Mouse (Mus musculus) liver, embryonic 13.5 days (tissue): Measurements from ENCODE around the gene Cdc16. TPM values are rescaled to one million over a fixed set of nuclear protein-coding genes. Genes with fewer than 3 reads are reported as not detected.
A peak's percentile ranks its signal among the peaks of the same experiment; 100 is the strongest.

Source experiments
- ATAC-seq: fragments of 200-750 bp; cut with Nextera tagmentation; 2 replicates; pipeline ENCODE4 v1.8.0; 2017; ENCODE audit warnings: low read depth, mild to moderate bottlenecking, moderate number of reproducible peaks, moderate library complexity
- DNase-seq: peaks from one replicate; pipeline ENCODE4 v3.0.0; 2022
- H3K27ac ChIP-seq: fragments of 300-500 bp; sonication (generic); 2 replicates; pipeline ENCODE4 v1.5.1; 2015; ENCODE audit warnings: moderate library complexity, mild to moderate bottlenecking, inconsistent platforms
- H3K27me3 ChIP-seq: fragments of 300-500 bp; sonication (generic); 2 replicates; pipeline ENCODE4 v1.6.1; 2015; ENCODE audit warnings: mild to moderate bottlenecking, inconsistent platforms
- H3K36me3 ChIP-seq: fragments of 300-500 bp; sonication (generic); 2 replicates; pipeline ENCODE4 v1.6.1; 2015; ENCODE audit warnings: mild to moderate bottlenecking, inconsistent platforms
- H3K4me1 ChIP-seq: fragments of 300-500 bp; sonication (generic); replicated peaks from 2 replicates; pipeline ENCODE4 v1.6.1; 2015; ENCODE audit warnings: inconsistent platforms
- H3K4me2 ChIP-seq: fragments of 300-500 bp; sonication (generic); 2 replicates; pipeline ENCODE4 v1.6.1; 2015; ENCODE audit warnings: inconsistent platforms, mild to moderate bottlenecking, moderate library complexity
- H3K4me3 ChIP-seq: fragments of 300-500 bp; sonication (generic); replicated peaks from 2 replicates; pipeline ENCODE4 v1.5.1; 2015; ENCODE audit warnings: mild to moderate bottlenecking, inconsistent platforms
- H3K9ac ChIP-seq: fragments of 300-500 bp; sonication (generic); 2 replicates; pipeline ENCODE4 v1.6.1; 2015; ENCODE audit warnings: mild to moderate bottlenecking, inconsistent platforms
- H3K9me3 ChIP-seq: fragments of 300-500 bp; sonication (generic); replicated peaks from 2 replicates; pipeline ENCODE4 v1.6.1; 2016; ENCODE audit warnings: inconsistent platforms
- WGBS: fragments of 180-500 bp; shearing (Covaris S2); methylation state at CpG from one replicate; pipeline ENCODE4 v1.1.7; 2015; ENCODE audit not compliant: insufficient replicate concordance; 5-methylcytosine and 5-hydroxymethylcytosine counted together
- polyA plus RNA-seq: library from polyadenylated mRNA; unstranded; fragments of >200 nt; fragmentation: Nextera tagmentation; extraction: Ambion mirVana; gene quantifications from 2 replicates; pipeline ENCODE4 v1.2.1, GENCODE M21; 2015

Gene Cdc16
- polyA plus RNA-seq, 1 experiment from 2014 or later, result 62.0 TPM

GRCm38 (mm10) chr8:13757805-13758727, 590 bp downstream of the Cdc16 start:
- peak; percentile 56 for DNase-seq
- peak; percentile 67 for ATAC-seq

GRCm38 (mm10) chr8:13769206-13769605, 11.7 kb downstream of the Cdc16 start:
- WGBS, result 82% methylated on average over 11 of the region's 11 CpGs
- Histone ChIP-seq H3K36me3 (peaks cover 90% of the 10 kb centered on the region), H3K4me1 (no peaks in the 10 kb centered on the region), H3K9ac (no peak overlapping the region), H3K27ac (no peak overlapping the region), H3K4me2 (no peak overlapping the region), H3K27me3 (no peaks in the 10 kb centered on the region), H3K9me3 (no peaks in the 10 kb centered on the region), H3K4me3 (no peak overlapping the region)
- ATAC-seq (no peak), DNase-seq (no peak)

More at GRCm38 (mm10) chr8:13757805-13758727, 590 bp downstream of the Cdc16 start:
- Histone ChIP-seq H3K4me1 (peaks cover 23% of the 10 kb centered on the region), H3K9ac (peak overlapping the region; percentile 95), H3K36me3 (peaks cover 24% of the 10 kb centered on the region), H3K27ac (peak overlapping the region; percentile 87), H3K27me3 (no peaks in the 10 kb centered on the region), H3K4me2 (peak overlapping the region; percentile 90), H3K4me3 (peak overlapping the region; percentile 98), H3K9me3 (no peaks in the 10 kb centered on the region)
- under 1% methylated on average over 38 of the region's 38 CpGs for WGBS

- H3K36me3 ChIP-seq, result peaks cover 57% of the 10 kb centered on the region
Observed at GRCm38 (mm10) chr8:13780536-13780935, 23.1 kb downstream of the Cdc16 start.

GRCm38 (mm10) chr8:13785250-13785763, 27.8 kb downstream of the Cdc16 start, which contains the start of gene Upf3a:
Upf3a (plus strand) TSS chr8:13785615.
- Histone ChIP-seq H3K27ac (peak within 1 kb of the TSS; percentile 92), H3K4me3 (peak within 1 kb of the TSS; percentile 81), H3K27me3 (no peaks in the 10 kb centered on the region), H3K4me1 (peaks cover 25% of the 10 kb centered on the region), H3K9me3 (no peaks in the 10 kb centered on the region), H3K4me2 (peak within 1 kb of the TSS; percentile 93), H3K9ac (peak within 1 kb of the TSS; percentile 86), H3K36me3 (peaks cover 20% of the 10 kb centered on the region)
- DNase-seq (peak; percentile 93), ATAC-seq (peak; percentile 88)
- WGBS, result under 1% methylated on average over 46 of the region's 47 CpGs

More at GRCm38 (mm10) chr8:13780536-13780935, 23.1 kb downstream of the Cdc16 start:
- no peak for ATAC-seq
- no peak for DNase-seq
- H3K9me3 ChIP-seq, result no peaks in the 10 kb centered on the region
- no peak overlapping the region for H3K4me2 ChIP-seq
- WGBS, result 67% methylated on average over 3 of the region's 3 CpGs
- H3K27me3 ChIP-seq, result no peaks in the 10 kb centered on the region
- no peak overlapping the region for H3K4me3 ChIP-seq
- H3K9ac ChIP-seq, result no peak overlapping the region
- no peak overlapping the region for H3K27ac ChIP-seq
- H3K4me1 ChIP-seq, result peaks cover 18% of the 10 kb centered on the region

GRCm38 (mm10) chr8:13785764-13786299, 28.4 kb downstream of the Cdc16 start:
- under 1% methylated on average over 45 of the region's 47 CpGs for WGBS
- DNase-seq, result peak; percentile 91
- peak; percentile 88 for ATAC-seq
- peak overlapping the region; percentile 81 for H3K4me3 ChIP-seq
- H3K27me3 ChIP-seq, result no peaks in the 10 kb centered on the region
- H3K4me2 ChIP-seq, result peak overlapping the region; percentile 93
- peaks cover 16% of the 10 kb centered on the region for H3K36me3 ChIP-seq
- peaks cover 23% of the 10 kb centered on the region for H3K4me1 ChIP-seq
- H3K9ac ChIP-seq, result peak overlapping the region; percentile 86
- no peaks in the 10 kb centered on the region for H3K9me3 ChIP-seq
- H3K27ac ChIP-seq, result peak overlapping the region; percentile 92

- H3K27ac ChIP-seq, result no peak overlapping the region
- no peak overlapping the region for H3K4me3 ChIP-seq
- H3K9me3 ChIP-seq, result no peaks in the 10 kb centered on the region
- DNase-seq, result no peak
- 89% methylated on average over 8 of the region's 8 CpGs for WGBS
- no peak overlapping the region for H3K9ac ChIP-seq
- ATAC-seq, result no peak
- no peaks in the 10 kb centered on the region for H3K27me3 ChIP-seq
- H3K36me3 ChIP-seq, result peaks cover 23% of the 10 kb centered on the region; the same call in 1 of the 2 replicates
- no peak overlapping the region for H3K4me2 ChIP-seq
- peaks cover 13% of the 10 kb centered on the region for H3K4me1 ChIP-seq
Observed at GRCm38 (mm10) chr8:13789606-13790005, 32.1 kb downstream of the Cdc16 start.

GRCm38 (mm10) chr8:13793097-13793745, 35.7 kb downstream of the Cdc16 start:
- Histone ChIP-seq H3K27me3 (no peaks in the 10 kb centered on the region), H3K9ac (no peak overlapping the region), H3K4me2 (no peak overlapping the region), H3K27ac (no peak overlapping the region), H3K4me1 (no peaks in the 10 kb centered on the region), H3K4me3 (no peak overlapping the region), H3K9me3 (no peaks in the 10 kb centered on the region), H3K36me3 (peaks cover 52% of the 10 kb centered on the region)
- WGBS, result 84% methylated on average over 8 of the region's 8 CpGs
- no peak for ATAC-seq
- no peak for DNase-seq

GRCm38 (mm10) chr8:13793746-13794101, 36.2 kb downstream of the Cdc16 start:
- Histone ChIP-seq H3K4me2 (no peak overlapping the region), H3K9me3 (no peaks in the 10 kb centered on the region), H3K36me3 (peaks cover 57% of the 10 kb centered on the region), H3K27me3 (no peaks in the 10 kb centered on the region), H3K4me1 (no peaks in the 10 kb centered on the region), H3K9ac (no peak overlapping the region), H3K4me3 (no peak overlapping the region), H3K27ac (no peak overlapping the region)
- DNase-seq (no peak), ATAC-seq (no peak)
- WGBS, result 84% methylated on average over 11 of the region's 11 CpGs

- DNase-seq, result no peak
- Histone ChIP-seq H3K9me3 (no peaks in the 10 kb centered on the region), H3K9ac (no peak overlapping the region), H3K27me3 (no peaks in the 10 kb centered on the region), H3K4me2 (no peak overlapping the region), H3K27ac (no peak overlapping the region), H3K4me3 (no peak overlapping the region), H3K4me1 (no peaks in the 10 kb centered on the region), H3K36me3 (peaks cover 48% of the 10 kb centered on the region)
- no peak for ATAC-seq
- 84% methylated on average over 5 of the region's 5 CpGs for WGBS
Observed at GRCm38 (mm10) chr8:13797676-13798075, 40.2 kb downstream of the Cdc16 start.

GRCm38 (mm10) chr8:13799566-13799965, 42.1 kb downstream of the Cdc16 start:
- H3K4me2 ChIP-seq, result no peak overlapping the region
- H3K9ac ChIP-seq, result no peak overlapping the region
- H3K36me3 ChIP-seq, result peaks cover 35% of the 10 kb centered on the region
- H3K27me3 ChIP-seq, result no peaks in the 10 kb centered on the region
- H3K9me3 ChIP-seq, result no peaks in the 10 kb centered on the region
- H3K27ac ChIP-seq, result no peak overlapping the region
- 65% methylated on average over 5 of the region's 5 CpGs for WGBS
- H3K4me1 ChIP-seq, result no peaks in the 10 kb centered on the region
- no peak overlapping the region for H3K4me3 ChIP-seq
- ATAC-seq (no peak), DNase-seq (no peak)

- Histone ChIP-seq H3K4me2 (no peak overlapping the region), H3K9me3 (no peaks in the 10 kb centered on the region), H3K27ac (no peak overlapping the region), H3K4me3 (no peak overlapping the region), H3K36me3 (no peaks in the 10 kb centered on the region), H3K9ac (no peak overlapping the region), H3K27me3 (no peaks in the 10 kb centered on the region), H3K4me1 (no peaks in the 10 kb centered on the region)
- 49% methylated on average over 7 of the region's 7 CpGs for WGBS
- ATAC-seq (no peak), DNase-seq (no peak)
Observed at GRCm38 (mm10) chr8:13828598-13829172, 71.2 kb downstream of the Cdc16 start.
